Mouse (Mus musculus) CD4-positive, CD25-positive, alpha-beta regulatory T cell, adult 4 months (primary cell): ENCODE results near the gene Sv2b. TPM values are rescaled to one million over a fixed set of nuclear protein-coding genes. Genes with fewer than 3 reads are reported as not detected.
"Not testable (repeated sequence)": the region's sequence is repeated elsewhere in the genome, so short reads cannot be mapped to it uniquely, and the experiment has no call there.

Experiments
- ATAC-seq: one replicate; pipeline ENCODE4 v1.8.0; 2017
- polyA plus RNA-seq, 2 experiments: library from polyadenylated mRNA; unstranded; fragments of 100-300 nt; shearing (Covaris generic); gene quantifications; one replicate each; pipeline ENCODE4 v1.2.1; 2017

Gene Sv2b
- not detected for polyA plus RNA-seq

- no peak for ATAC-seq
These were observed at the start of gene Sv2b for GRCm38 (mm10) chr7:75308457-75309312. Gene Sv2b (minus strand): TSS chr7:75309262.

DNA sequence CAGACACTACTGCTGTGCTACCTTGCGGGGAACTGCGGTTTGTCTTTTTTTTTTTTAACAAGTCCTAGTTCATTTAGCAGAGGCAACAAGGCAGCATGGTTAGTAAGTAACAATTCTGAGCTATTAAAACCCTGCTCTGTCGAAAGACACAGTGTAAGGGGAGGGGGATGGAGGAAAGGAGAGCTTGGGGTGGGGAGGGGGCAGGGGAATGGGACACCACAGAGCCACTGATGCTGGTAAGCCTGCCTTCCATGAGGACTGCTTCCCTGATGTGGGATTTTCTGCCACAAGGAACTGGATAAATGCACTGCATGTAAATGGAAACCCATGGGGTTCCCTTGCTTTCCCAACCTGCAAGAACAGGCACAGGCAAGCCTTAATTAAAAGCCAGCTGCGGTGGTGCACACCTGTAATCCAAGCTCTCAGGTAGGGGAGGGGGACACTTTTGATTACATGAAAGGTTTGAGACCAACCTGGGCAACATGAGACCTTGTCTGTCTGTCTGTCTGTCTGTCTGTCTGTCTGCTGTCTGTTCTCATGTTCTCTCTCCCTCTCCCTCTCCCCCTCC lies 49.3 kb upstream of the Sv2b start:
- ATAC-seq: no peak

DNA sequence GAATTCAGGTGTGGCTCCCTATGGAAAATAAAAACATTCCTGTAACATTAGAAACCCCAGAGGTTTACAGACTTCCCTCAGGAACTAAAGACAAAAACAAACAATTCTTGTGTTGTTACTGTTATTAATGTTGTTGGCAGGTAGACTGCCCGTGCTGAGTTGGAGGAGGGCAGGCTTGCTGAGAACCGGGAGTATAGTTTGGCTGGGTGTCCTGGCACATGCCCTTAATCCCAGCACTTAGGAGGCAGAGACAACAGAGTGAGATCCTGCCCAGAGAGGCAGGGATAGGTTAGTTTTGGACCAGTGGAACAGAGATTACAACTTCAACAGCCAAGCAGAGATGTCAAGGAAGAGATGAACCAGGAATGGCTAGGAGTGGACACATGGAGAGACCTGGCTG lies 46.5 kb upstream of the Sv2b start:
- no peak for ATAC-seq

GRCm38 (mm10) chr7:75352777-75353374 lies 43.8 kb upstream of the Sv2b start:
- ATAC-seq: no peak

DNA sequence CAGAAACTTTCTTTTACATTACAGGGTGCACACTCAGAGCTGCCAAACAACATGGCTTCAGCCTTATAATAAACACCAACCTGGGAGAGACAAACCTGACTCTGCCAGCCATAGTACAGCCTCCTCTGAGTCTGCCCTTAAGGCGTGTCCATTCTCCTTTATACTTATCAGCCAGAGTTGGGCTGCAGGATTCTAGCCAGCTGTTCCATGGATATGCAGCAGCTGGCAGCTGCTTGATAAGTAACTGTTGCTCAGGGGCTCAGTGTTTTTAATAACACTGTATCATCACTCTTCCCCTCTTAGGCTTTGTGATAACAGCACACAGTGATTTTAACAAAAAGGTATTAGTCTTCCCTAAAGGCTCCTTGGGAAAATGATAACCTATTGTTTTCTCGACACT lies 41.1 kb upstream of the Sv2b start:
- ATAC-seq: no peak

GRCm38 (mm10) chr7:75332311-75332710 lies 23.2 kb upstream of the Sv2b start:
- ATAC-seq: no peak

DNA sequence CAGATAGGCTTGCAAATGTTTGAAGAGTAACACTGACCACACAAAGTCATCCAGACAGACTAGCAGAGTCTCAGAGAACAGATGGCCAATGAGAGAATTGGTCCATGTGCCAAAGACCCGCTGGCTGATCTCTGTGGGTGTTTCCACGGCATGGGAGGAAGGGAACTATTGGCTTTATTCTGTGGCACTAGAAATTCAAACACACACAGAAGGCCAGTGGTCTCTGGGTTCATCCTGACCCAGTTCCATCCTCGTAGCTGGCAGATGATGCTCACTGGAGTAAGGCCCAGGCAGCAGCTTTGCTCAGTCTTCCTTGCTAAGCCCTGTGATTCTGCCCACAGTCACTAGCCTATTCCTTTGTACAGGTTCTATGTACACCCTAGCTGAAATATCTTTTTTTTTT lies 20.7 kb upstream of the Sv2b start:
- ATAC-seq: no peak

GRCm38 (mm10) chr7:75328721-75329362 lies 19.8 kb upstream of the Sv2b start:
- no peak for ATAC-seq

DNA sequence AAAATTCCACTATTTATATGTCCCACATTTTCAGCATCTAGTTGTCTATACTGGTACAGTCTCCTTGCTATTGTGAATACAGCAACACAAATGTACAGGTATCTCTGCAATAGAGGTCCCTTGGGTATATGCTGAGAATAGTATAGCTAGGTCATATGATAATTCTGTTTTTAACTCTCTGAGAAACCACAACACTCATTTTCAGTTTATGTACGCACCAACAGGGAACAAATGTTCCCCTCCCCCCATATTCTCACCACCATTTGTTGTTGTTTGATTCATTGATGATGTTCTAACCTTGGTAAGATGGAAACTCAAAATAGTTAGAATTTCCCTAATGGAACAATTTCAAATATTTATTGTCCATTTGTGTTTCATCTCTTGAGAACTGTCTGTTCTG lies 16.2 kb upstream of the Sv2b start:
- ATAC-seq: peak; percentile 53

- not testable (repeated sequence) for ATAC-seq
These were observed 13.7 kb upstream of the Sv2b start for GRCm38 (mm10) chr7:75322742-75323141.

DNA sequence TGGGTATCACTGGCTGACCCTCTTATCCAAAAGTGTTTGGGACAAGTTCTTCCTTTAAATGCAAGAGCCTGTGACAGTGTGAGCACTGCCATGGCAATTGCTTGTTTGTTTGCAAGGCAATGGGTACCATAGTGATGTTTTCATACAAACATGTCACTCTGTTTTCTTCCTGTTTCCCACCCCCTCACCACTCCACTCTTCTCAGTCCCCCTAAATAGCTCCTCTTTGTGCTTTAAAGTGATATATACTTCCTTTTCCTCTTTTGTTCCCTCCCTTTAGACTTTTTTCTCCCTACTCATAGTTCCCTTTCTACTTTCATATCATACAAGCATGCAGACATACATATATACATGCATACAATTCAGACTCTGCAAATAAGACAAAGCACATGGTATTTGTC lies 10.9 kb upstream of the Sv2b start:
- ATAC-seq: no peak

DNA sequence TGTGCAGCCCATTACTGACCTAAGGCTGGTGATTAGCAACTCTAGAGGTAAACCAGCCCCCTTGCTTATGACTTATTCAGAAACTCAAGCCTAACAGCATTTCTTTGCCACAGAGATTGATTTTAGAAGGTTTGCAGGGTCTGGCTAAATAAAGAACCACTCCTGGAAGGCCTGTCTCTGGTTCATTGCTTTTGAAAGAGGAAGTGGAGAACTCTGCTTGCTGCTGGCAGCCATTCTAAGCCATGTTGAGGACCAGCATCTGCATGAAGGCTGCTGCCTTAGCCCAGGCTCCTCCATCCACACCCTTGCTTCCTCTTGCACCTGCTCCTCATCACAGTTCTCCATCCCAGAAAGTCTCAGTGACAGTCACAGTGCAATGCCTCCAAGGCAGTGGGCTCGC lies 9.3 kb upstream of the Sv2b start:
- no peak for ATAC-seq

DNA sequence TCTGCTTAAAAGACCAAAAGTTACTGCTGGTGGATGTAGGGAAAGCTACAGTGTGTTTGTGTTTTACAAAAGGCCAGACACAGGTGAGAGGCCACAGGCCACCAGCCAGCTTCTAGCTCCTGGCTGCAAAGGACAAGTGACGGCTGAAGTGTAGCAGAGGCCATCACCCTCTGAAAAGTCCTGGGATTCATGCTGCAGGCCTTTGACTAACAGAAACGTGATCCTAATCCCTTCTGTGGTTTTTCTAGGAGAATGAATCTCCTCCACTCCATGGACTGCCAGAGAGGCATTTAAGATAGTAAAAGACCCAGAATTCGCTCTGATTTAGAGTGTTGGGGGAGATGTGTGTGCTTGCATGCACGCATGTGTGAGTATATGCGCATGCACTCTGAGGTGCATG lies 5.8 kb upstream of the Sv2b start:
- no peak for ATAC-seq

DNA sequence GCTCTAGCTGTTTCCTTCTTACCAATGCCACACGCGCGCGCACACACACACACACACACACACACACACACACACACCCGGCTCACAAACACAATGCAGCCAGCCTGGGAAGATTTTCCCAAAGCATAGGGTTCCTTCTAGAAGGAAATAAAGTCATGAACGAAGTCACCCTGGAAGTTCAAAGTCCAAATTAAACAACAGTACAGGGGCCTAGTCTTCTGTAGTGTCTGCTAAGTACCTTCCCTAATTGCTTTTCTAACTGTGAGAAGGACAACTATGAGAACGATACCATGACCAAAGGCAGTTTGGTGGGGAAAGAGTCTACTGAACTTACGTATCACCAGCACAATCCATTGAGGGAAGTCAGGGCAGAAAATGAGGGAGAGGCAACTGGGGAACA lies 508 bp upstream of the Sv2b start:
- no peak for ATAC-seq

- ATAC-seq: no peak
These were observed 964 bp downstream of the Sv2b start for GRCm38 (mm10) chr7:75308140-75308456.

GRCm38 (mm10) chr7:75307570-75308087 lies 1.4 kb downstream of the Sv2b start:
- no peak for ATAC-seq

DNA sequence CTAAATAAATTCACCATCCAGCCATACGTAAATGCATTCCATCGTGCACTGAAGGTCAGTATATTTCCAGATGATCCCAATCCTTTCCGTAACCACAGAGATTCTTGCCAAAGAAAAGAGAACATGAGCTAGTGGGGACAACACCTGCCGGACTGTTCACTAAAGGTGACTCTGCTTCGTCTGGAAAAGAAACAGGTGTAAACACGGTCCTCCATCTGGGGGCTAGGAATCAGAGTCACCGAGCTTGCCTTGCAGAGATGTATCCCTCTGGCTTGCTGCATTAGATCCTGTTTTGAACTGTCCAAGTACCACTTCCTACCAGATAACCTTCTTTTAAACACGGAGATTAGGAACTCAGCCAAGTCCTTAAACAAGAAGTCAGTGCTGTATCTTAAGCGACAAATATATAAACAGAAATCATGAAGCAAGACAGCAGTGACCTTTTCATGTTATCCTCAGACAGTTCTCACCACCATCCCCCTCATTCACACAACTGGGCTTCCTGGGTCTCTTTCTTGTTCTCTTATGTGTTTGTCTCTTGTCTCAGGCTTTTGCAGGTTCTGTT lies 3.1 kb downstream of the Sv2b start:
- no peak for ATAC-seq

DNA sequence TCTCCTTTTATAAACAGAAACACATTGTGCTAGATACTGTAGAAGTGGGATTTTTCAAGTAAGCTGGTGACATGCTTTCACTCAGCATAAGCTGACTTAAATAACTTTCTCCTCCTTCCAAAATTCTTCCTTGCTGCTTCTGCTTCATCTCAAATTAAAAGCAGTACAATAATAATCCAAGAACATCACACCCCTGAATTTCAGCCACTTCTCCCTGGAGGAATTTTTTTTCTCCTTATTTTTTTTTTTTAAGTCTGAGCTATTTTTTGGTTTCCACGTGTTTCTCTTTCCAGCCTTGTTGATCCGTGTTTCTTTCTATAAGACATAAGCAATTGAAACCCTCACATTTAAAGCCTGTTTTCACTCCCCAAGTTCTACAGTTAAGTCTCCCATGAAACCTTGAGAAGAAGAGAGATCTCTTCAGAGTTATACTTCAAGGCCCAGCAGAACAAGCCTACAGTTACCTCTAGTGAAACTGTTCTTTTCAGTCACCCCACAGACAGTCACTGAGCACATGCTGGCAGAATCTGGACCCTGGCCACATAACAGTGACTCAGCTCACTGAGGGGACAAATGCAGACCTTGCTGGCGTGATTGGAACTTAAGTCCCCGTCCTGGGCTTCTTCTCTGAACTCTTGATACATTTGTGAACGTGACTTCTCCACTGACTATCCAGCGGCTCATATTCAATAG lies 6.4 kb downstream of the Sv2b start:
- no peak for ATAC-seq

DNA sequence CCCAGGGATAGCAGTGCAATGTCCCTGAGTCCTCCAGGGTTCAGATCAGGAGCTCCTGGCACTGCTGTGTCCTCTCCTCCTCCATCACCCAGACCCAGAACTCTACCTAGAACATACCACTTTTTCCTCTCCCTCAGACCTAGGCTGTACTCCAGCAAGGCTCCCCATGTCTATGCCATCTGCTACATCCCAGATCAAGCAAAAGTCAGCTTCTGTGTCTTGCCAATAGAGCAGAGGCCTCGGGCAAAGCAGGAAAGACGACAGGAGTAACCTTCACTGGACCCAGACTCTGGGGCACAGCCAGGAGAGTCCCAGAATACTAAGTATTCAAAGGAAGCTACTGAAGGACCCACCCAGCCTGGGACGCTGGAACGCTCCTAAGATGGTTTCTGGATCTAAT lies 9.8 kb downstream of the Sv2b start:
- no peak for ATAC-seq

DNA sequence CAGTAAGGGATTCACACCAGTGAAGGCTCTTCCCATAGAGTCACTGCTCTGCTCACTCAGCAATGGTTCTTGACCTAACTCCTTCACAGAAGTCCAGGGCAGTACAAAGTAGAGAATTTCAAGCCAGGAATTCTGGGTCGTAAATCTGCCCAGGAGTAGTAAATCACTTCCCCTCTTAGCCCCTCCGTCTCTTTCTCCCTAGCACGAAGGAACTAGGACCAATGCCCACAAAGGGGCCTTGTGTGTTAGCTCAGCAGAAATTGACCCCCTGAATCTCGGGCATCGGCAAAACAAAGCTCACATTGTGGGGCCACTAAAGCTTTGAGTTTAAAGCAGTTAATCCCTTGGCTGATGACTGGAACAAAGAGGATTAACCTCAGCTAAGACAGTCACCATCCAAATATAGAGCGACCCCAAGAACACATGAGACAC lies 12.4 kb downstream of the Sv2b start:
- no peak for ATAC-seq

DNA sequence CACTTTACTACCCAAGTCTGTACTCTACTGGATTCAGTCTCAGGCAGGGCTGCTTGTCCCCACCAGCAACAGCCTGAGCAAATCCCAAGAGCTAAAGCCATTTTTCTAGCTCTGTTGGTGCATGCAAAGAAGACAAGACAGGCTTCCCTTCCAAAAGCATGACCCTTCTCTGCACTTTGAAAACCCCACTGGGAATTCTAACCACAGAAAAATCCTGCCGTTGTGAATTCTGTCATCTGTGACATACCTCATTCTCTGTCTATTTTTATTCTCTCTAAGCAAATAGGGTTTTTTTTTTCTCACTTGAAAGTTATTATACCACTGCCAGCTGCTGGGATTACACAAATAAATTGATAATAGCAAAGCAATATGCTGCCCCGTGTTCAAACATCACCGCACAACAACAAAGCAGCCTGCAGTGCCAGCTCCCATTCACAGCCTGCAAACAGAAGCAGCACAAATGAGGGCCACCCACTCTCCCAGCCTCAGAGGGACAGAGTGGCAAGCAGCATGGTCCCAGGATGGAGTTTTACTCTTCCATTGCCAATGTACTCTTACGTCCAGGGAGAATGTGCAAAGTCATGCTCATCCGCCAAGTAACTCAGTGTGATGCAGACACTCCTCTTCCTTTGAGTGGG lies 13.7 kb downstream of the Sv2b start:
- ATAC-seq: no peak

DNA sequence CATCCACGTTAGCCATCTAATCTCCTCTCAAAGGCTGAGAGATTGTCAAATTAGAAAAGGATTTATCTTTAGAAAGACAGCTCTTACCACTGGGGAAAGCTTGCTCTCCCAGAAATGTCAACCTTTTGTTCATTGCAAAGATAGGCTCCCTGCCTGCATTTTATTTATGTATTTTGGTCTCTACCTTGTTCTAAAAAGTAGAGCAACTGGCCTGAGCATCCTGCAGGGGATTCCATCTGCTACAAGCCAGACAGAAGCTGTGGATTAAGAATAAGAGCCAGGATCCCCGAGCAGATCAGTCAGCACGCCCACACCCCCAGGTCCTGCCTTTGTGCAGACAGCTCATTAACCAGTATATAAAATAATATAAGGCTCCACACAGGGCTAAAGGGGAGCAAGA lies 16.8 kb downstream of the Sv2b start:
- no peak for ATAC-seq
